Mouse (Mus musculus) left cerebral cortex, postnatal 10 days (tissue): ENCODE measurements around the gene Fibp. TPM values are rescaled to one million over a fixed set of nuclear protein-coding genes. Genes with fewer than 3 reads are reported as not detected.
A peak's percentile ranks its signal among the peaks of the same experiment; 100 is the strongest.

ENCODE experiments used
- DNase-seq, 2 experiments: peaks; one replicate each; pipeline ENCODE4 v3.0.0; 2021 to 2022; ENCODE audit warnings: low spot score in 2 of 2, mixed read lengths in 1 of 2; ENCODE audit errors: extremely low spot score in 1 of 2
- intact Hi-C: fragments of 180-260 bp; cut with DNase I; formaldehyde crosslinking; loops from one replicate; pipeline ENCODE4 v1.15.1; 2025
- total RNA-seq, 2 experiments: library from RNA; stranded (reverse); gene quantifications; 2 replicates each; pipeline ENCODE4 v1.2.3; 2021

Fibp gene
- 10 to 100 TPM; 89.9 to 90.4 TPM for total RNA-seq

- intact Hi-C loops = no loop called here
- peak; percentile 88 to 92 for DNase-seq
Observed at GRCm38 (mm10) chr19:5460465-5460911, at the start of gene Fibp. Gene Fibp (plus strand): TSS chr19:5460615.

- intact Hi-C loops = no loop called here
- DNase-seq = no peak
Observed at GRCm38 (mm10) chr19:5410641-5411040, 49.8 kb upstream of the Fibp start.

GRCm38 (mm10) chr19:5411961-5412360 lies 48.5 kb upstream of the Fibp start:
- DNase-seq = no peak
- intact Hi-C loops = no loop called here

GRCm38 (mm10) chr19:5413840-5414239 lies 46.6 kb upstream of the Fibp start:
- no peak for DNase-seq
- intact Hi-C loops = no loop called here

GRCm38 (mm10) chr19:5414534-5414957 lies 45.9 kb upstream of the Fibp start:
- intact Hi-C loops = no loop called here
- no peak for DNase-seq

GRCm38 (mm10) chr19:5418750-5419466 lies 41.5 kb upstream of the Fibp start:
- no peak for DNase-seq
- intact Hi-C loops = no loop called here

GRCm38 (mm10) chr19:5419630-5420029 lies 40.8 kb upstream of the Fibp start:
- intact Hi-C loops = no loop called here

GRCm38 (mm10) chr19:5420579-5420978 lies 39.8 kb upstream of the Fibp start:
- intact Hi-C loops = no loop called here
- no peak for DNase-seq

More at GRCm38 (mm10) chr19:5419630-5420029, 40.8 kb upstream of the Fibp start:
- DNase-seq = no peak

- no peak for DNase-seq
- intact Hi-C loops = no loop called here
Observed at GRCm38 (mm10) chr19:5421784-5422183, 38.6 kb upstream of the Fibp start.

GRCm38 (mm10) chr19:5422267-5422666 lies 38.1 kb upstream of the Fibp start:
- DNase-seq = no peak
- intact Hi-C loops = no loop called here

GRCm38 (mm10) chr19:5422895-5423443 lies 37.4 kb upstream of the Fibp start:
- no peak for DNase-seq
- intact Hi-C loops = no loop called here

- intact Hi-C loops = no loop called here
Observed at GRCm38 (mm10) chr19:5423561-5423960, 36.9 kb upstream of the Fibp start.

GRCm38 (mm10) chr19:5424092-5424781 lies 36.2 kb upstream of the Fibp start:
- intact Hi-C loops = no loop called here
- DNase-seq = peak in 1 of 2 experiments; percentile 88

More at GRCm38 (mm10) chr19:5423561-5423960, 36.9 kb upstream of the Fibp start:
- DNase-seq = no peak

- intact Hi-C loops = no loop called here
- peak; percentile 91 to 97 for DNase-seq
Observed at GRCm38 (mm10) chr19:5424782-5425741, 35.4 kb upstream of the Fibp start, which contains the start of the genes Drap1 and AI837181. Gene Drap1 (minus strand): TSS chr19:5424979. Gene AI837181 (plus strand): TSS chr19:5425144.

GRCm38 (mm10) chr19:5425906-5426565 lies 34.4 kb upstream of the Fibp start:
- DNase-seq = peak in 1 of 2 experiments; percentile 50
- intact Hi-C loops = no loop called here

- intact Hi-C loops = no loop called here
- no peak for DNase-seq
Observed at GRCm38 (mm10) chr19:5426640-5427290, 33.6 kb upstream of the Fibp start.

GRCm38 (mm10) chr19:5428083-5428482 lies 32.3 kb upstream of the Fibp start:
- no peak for DNase-seq
- intact Hi-C loops = no loop called here

- no peak for DNase-seq
- intact Hi-C loops = no loop called here
Observed at GRCm38 (mm10) chr19:5429219-5429618, 31.2 kb upstream of the Fibp start.
